Mouse (Mus musculus): ENCODE measurements around the gene Ptprt.

Gene Ptprt

GRCm38 (mm10) chr2:162660941-162661386 is at the start of gene Ptprt:
TSS of gene Ptprt (minus strand) at chr2:162661147.
- DNase-seq (ENCODE audit: extremely low read depth, low read depth) = no peak

DNA sequence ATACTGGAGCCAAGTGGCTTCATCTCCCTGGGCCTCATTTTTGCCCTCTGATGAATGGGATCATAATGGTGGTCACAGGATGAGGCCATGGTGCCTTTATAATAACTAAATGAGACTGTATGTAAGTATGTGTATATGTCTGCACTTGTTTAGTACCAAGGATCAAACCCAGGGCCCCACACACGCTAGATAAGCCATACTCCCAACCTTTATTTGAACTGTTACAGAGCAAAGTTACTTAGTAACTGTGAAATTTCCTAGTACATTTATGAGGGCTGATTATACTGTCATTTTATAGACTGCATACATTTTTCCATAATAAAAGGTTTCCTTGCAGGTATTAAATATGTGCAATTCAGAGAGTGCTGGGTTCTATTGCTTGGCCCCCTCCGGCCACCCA is 49.5 kb upstream of the Ptprt start:
- no peak for DNase-seq (ENCODE audit: extremely low read depth, low read depth)

GRCm38 (mm10) chr2:162699691-162700090 is 38.7 kb upstream of the Ptprt start:
- no peak for DNase-seq (ENCODE audit: extremely low read depth, low read depth)

- DNase-seq (ENCODE audit: extremely low read depth, low read depth) = no peak
Measured at GRCm38 (mm10) chr2:162699036-162699435, 38.1 kb upstream of the Ptprt start.

DNA sequence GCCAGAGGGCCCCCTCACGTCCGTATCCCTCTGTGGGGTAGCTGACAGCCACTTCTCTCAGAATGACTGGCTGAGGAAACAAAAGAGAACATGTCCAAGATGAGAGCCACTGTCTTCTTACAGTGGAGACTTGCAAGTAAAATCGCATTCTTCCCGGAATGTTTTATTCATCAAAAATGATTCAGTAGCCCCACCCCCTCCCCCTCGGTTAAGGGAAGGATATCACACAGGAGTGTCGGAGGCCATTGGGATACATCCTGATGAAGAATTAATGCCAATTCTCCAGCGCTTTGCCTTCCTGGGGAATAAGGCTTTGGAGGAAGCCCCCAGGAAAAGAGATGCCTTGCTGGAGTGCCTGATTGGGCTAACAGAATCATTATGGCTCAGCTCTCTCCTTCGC is 37.1 kb upstream of the Ptprt start:
- no peak for DNase-seq (ENCODE audit: extremely low read depth, low read depth)

GRCm38 (mm10) chr2:162697151-162697550 is 36.2 kb upstream of the Ptprt start:
- no peak for DNase-seq (ENCODE audit: extremely low read depth, low read depth)

GRCm38 (mm10) chr2:162692143-162692542 is 31.2 kb upstream of the Ptprt start:
- DNase-seq (ENCODE audit: extremely low read depth, low read depth) = no peak

- no peak for DNase-seq (ENCODE audit: extremely low read depth, low read depth)
Measured at GRCm38 (mm10) chr2:162682674-162683073, 21.7 kb upstream of the Ptprt start.

GRCm38 (mm10) chr2:162662431-162662970 is 1.6 kb upstream of the Ptprt start:
- DNase-seq (ENCODE audit: extremely low read depth, low read depth) = no peak

DNA sequence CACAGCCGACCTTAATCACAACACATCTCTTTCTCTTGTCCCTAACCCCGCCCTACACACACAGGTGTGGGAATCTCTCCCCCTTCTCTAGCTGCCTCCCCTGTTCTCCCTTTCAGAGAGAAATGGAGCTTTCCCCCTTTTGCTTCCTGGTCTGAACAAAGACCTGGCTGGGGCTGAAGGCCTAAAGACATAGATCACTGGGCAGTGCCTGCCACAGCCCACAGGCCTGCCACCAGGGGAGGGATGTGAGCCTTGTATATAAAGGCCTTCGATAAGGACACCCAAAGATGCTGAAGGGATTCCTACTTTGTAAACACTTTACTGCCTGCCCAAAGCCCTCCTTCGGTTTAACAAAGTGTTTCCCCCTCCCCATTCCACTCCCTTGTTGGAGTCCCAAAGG is 786 bp upstream of the Ptprt start:
- DNase-seq (ENCODE audit: extremely low read depth, low read depth) = no peak

DNA sequence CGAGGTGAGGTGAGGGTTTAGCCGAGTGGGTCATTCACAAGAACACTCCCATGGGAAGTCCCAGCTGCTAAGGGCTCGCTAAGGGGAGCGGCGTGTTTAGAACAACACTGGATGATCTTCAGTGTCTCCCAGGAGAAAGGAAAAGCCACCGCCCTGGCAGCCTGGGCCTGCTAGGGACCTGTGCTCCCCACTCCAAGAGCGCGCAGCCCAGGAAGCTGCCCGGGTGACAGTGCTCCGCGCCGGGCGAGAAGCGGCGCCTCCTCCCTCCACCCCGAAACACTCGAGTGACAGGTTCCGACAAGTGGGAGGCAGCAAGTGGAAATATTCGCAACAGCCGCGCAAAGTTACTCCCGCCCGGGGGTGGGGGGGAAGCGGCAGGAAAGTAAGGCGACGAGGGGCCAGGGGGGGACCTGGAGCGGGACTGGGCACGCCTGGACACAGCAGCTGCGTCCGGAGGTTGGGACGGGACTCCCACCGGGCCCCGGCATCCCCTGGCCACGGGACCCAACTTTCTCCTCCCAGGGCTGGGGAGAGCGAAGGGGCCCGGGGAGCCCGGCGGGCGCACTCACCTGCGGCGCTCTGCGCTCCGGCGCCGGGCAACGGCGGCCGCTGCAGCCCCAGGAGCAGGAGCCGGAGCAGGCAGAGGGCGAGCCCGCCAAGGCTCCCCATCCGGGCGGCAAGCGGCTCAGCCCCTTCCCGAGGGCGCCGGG is 561 bp downstream of the Ptprt start:
- DNase-seq (ENCODE audit: extremely low read depth, low read depth) = no peak

DNA sequence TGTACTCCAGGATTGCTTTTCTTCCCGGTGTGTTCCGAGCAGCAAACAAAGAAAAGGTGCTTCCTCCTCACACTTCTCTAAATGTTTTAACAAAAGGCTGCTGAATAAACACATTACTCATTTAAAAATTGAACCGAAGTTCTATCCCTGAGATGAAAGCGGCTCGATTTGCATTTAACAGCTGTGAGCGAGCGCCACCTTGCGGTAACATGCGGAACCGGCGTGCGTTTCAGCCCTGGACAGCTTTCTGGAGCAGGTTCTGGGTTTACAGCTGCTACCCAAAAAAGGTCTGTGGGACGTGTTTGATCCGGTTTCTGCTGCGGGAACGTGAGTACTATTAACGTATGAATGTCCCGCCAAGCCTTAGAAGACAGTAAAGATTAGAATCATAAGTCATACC is 1.9 kb downstream of the Ptprt start:
- DNase-seq (ENCODE audit: extremely low read depth, low read depth) = no peak

DNA sequence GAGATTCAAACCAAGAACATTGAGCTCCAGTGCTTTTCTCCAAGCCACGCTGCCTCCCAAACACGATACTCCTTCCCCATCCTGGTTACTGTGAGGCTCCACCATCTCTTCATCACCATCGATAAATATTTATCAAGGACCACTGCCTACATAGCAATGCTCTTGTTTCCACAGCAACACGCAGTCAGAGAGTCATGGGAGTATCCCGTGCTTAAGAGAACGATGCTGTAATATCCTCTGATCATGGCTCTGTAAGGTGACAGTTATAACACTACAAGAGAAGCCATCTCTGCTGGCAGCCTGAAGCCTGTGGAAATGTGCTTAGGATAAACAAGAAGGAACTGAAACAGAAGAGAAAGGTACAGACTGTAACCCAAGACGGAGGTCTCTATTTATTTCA is 3.4 kb downstream of the Ptprt start:
- no peak for DNase-seq (ENCODE audit: extremely low read depth, low read depth)

GRCm38 (mm10) chr2:162654416-162654815 is 6.5 kb downstream of the Ptprt start:
- DNase-seq (ENCODE audit: extremely low read depth, low read depth) = no peak

DNA sequence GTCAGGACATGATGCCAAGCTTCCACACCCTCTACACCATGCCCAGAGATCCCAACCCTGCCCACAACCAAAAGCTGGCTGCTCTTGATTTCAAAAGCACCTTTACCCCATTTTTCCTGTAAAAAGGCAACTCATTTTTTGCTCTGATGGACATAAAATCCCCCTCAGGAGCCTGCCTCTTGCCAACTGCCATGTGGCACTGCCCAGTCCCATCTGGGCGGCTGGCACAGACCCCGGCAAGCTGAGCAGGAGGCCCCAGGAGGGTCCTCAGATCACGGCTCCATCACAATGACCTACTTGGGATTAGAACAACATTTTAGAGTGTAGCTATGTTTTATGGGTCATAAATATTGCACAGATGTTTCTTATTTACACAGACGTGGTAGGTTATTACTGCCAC is 22.3 kb downstream of the Ptprt start:
- no peak for DNase-seq (ENCODE audit: extremely low read depth, low read depth)

GRCm38 (mm10) chr2:162637537-162637936 is 23.4 kb downstream of the Ptprt start:
- DNase-seq (ENCODE audit: extremely low read depth, low read depth) = no peak

DNA sequence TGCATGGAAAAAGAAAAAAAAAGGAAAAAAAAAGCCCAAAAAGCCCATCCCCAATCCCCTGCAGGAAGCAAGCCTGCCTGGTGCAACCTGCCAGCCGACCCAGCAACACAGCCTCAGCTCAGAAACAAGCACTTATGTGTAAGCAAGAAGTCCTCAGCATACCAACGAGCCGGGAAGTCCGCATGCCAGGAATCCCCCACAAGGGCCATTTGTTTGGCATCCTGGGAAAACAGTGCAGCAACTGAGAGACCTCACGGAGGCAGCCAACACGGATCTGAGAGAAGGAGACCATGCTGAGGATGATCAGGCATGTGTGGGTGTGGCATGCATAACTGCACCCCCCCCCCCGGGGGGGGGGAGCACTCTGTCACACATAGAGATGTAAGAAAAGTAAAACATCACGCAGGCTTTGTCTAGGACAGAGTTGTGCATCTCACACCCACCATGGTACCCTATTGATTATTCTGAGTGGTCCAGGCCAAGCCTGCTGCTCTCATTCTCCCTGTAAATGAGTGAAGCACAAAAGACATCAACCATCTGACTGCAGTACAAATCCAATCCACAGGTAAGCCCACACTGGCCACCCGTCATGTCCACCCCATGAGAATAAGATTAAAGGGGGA is 24.4 kb downstream of the Ptprt start:
- no peak for DNase-seq (ENCODE audit: extremely low read depth, low read depth)

DNA sequence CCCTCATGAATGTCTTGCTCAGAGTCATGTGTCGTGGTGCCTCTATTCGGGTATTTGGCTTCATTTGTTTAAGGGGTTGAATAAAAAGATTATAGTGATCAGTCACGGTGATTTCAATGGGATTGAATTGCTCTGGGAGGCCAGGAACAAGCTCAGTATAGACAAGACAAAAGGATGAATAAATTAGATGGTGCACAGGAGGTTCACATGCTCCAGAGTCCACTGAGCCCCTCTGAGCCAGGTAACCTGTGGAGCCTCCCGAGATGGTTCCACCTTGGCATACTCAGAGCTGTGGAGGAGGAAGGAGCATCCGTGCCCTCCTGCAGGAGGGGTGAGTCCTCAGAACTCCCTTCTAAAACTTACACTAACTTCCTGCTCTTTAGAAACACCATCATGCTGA is 26.0 kb downstream of the Ptprt start:
- DNase-seq (ENCODE audit: extremely low read depth, low read depth) = no peak

- no peak for DNase-seq (ENCODE audit: extremely low read depth, low read depth)
Measured at GRCm38 (mm10) chr2:162626076-162626475, 34.9 kb downstream of the Ptprt start.

DNA sequence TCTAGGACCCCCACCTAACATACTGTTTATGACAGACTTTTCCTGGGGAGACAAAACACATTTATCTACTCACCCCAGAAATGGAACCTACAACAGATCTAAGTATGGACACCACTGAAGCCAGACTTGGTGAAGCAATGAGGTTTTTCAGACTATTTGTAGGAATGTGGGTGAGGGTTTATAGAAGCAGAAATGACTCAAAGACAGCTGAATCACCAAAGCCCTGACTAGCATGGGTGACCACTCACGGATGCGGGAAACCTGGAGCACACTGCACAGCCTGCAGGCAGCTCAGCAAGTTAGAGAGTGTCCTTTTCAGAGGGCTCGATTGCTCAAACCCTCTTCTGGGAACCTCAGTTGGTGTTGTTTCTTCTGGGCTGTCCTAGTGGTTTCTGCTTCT is 36.2 kb downstream of the Ptprt start:
- no peak for DNase-seq (ENCODE audit: extremely low read depth, low read depth)

- no peak for DNase-seq (ENCODE audit: extremely low read depth, low read depth)
Measured at GRCm38 (mm10) chr2:162614256-162614655, 46.7 kb downstream of the Ptprt start.

- no peak for DNase-seq (ENCODE audit: extremely low read depth, low read depth)
Measured at GRCm38 (mm10) chr2:162613480-162613879, 47.5 kb downstream of the Ptprt start.

- DNase-seq (ENCODE audit: extremely low read depth, low read depth) = no peak
Measured at GRCm38 (mm10) chr2:162602721-162603120, 58.2 kb downstream of the Ptprt start.

Measured in MEL-GATA-1-ER (cell line).